Mouse (Mus musculus): Measurements from ENCODE around the gene Gm37240. TPM values are rescaled to one million over a fixed set of nuclear protein-coding genes. Genes with fewer than 3 reads are reported as not detected.

Gm37240 gene
- polyA plus RNA-seq, 1 experiment from 2014 or later, result 8.9 TPM

DNA sequence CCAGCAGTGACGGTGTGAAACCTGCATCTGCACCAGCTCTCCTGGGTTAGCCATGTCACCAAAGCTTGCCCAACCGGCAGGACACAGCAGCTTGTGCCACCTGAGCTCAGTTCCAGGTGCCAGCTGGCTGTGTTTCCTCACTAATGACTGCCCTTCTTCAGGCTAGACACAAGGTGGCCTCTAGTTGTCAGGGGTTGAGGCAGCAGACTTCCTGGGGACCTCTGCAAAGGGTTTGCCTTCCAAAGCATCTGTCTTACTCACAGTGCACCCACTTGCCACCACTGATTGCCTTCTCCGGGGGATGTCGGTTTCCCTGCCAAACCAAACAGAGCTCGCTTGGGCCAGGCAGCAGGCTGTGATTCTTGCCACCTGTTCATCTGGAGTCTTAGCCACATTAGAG, 1199.1 kb downstream of the Gm37240 start:
- no peaks in the 10 kb centered on the region for H3K9me3 ChIP-seq (replicated peaks)
- no peak overlapping the region for H3K4me2 ChIP-seq
- no peak overlapping the region for H3K9ac ChIP-seq
- no peak overlapping the region for H3K4me3 ChIP-seq (replicated peaks)
- 55% methylated on average over 5 of the region's 5 CpGs for WGBS
- H3K36me3 ChIP-seq, result no peaks in the 10 kb centered on the region
- no peaks in the 10 kb centered on the region for H3K4me1 ChIP-seq
- H3K27ac ChIP-seq, result no peak overlapping the region
- H3K27me3 ChIP-seq, result peaks cover 4% of the 10 kb centered on the region
- ATAC-seq (replicated peaks; ENCODE audit: low FRiP score), result no peak

DNA sequence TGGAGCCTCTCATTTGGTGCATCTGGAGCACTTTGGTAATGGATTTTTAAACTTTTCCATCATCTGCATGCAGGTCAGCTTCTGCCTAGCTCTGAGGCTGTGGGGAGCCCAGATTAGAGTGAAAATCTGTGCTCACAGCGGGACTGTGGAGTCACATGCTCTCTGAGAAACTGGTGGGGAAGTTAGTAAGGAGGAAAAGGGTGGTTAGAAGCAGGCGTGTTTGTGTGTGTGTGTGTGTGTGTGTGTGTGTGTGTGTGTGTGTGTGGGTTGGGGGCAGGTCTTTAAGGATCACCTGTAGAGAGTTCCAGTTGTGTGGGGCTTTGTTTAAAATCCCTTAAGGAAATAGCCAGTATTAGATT, 1199.9 kb downstream of the Gm37240 start:
- peaks cover 4% of the 10 kb centered on the region for H3K27me3 ChIP-seq
- no peak overlapping the region for H3K4me2 ChIP-seq
- H3K36me3 ChIP-seq, result no peaks in the 10 kb centered on the region
- H3K9me3 ChIP-seq (replicated peaks), result no peaks in the 10 kb centered on the region
- 59% methylated on average over 2 of the region's 2 CpGs for WGBS
- H3K4me3 ChIP-seq (replicated peaks), result no peak overlapping the region
- H3K27ac ChIP-seq, result no peak overlapping the region
- H3K4me1 ChIP-seq, result peaks cover 2% of the 10 kb centered on the region; the same call in 1 of the 2 replicates
- no peak for ATAC-seq (replicated peaks; ENCODE audit: low FRiP score)
- no peak overlapping the region for H3K9ac ChIP-seq

DNA sequence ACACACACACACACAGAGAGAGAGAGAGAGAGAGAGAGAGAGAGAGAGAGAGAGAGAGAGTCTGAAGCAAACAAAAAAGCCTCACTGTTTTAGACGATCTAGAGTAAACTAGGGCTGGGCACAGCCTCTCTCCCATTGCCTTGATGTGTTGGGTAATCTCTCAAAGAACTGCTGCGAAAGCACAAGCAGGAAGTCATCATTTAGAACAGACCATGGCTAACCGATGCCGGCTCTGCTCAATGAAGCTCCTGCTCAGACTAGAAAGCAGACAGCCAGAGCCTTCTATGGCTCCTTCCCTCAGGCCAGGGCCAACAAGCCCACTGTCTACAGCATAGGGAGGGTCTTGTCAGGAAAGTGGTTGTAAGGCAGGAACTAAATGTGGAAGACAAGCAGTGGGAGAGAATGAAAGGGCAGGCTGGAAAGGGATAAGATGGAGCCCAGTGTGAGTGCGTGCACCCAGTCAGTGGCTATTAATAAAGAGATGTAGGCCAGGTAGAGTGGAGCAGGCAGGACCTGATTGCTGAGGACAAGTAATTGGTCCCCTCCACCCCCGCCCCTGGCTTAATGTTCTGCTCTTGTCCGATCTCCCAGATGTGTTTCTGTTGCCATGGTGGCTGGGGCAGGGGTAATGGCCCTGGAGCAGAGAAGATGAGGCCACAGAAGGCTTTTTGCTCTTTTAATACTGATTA, 1200.4 kb downstream of the Gm37240 start:
- H3K4me3 ChIP-seq (replicated peaks), result no peak overlapping the region
- 74% methylated on average over 7 of the region's 7 CpGs for WGBS
- no peaks in the 10 kb centered on the region for H3K9me3 ChIP-seq (replicated peaks)
- no peak overlapping the region for H3K4me2 ChIP-seq
- peaks cover 2% of the 10 kb centered on the region for H3K27me3 ChIP-seq
- ATAC-seq (replicated peaks; ENCODE audit: low FRiP score), result no peak
- H3K9ac ChIP-seq, result no peak overlapping the region
- no peaks in the 10 kb centered on the region for H3K36me3 ChIP-seq
- H3K4me1 ChIP-seq, result peaks cover 2% of the 10 kb centered on the region; the same call in 1 of the 2 replicates
- no peak overlapping the region for H3K27ac ChIP-seq

DNA sequence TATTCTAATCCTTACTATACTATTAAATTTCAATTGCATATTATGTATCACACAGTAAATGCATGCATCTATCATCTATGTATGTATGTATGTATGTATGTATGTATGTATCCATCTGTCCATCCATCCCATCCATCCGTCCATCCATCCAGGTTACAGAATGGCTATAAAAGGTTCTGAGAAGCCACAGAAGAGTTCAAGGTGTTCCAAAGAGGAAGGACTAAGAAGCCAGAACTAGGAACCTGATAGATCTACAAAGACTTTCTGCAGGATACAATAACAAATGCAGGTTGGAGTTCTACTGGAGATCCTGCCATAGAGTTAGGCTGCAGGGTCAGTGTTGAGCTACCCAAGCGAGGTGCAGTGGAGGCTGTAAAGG, 1201.0 kb downstream of the Gm37240 start:
- Histone ChIP-seq H3K4me2 (no peak overlapping the region), H3K4me3 (replicated peaks) (no peak overlapping the region), H3K27me3 (no peaks in the 10 kb centered on the region), H3K9me3 (replicated peaks) (no peaks in the 10 kb centered on the region), H3K27ac (no peak overlapping the region), H3K4me1 (peaks cover 4% of the 10 kb centered on the region; the same call in 1 of the 2 replicates), H3K36me3 (no peaks in the 10 kb centered on the region), H3K9ac (no peak overlapping the region)
- no peak for ATAC-seq (replicated peaks; ENCODE audit: low FRiP score)
- WGBS, result 87% methylated on average over 2 of the region's 2 CpGs

DNA sequence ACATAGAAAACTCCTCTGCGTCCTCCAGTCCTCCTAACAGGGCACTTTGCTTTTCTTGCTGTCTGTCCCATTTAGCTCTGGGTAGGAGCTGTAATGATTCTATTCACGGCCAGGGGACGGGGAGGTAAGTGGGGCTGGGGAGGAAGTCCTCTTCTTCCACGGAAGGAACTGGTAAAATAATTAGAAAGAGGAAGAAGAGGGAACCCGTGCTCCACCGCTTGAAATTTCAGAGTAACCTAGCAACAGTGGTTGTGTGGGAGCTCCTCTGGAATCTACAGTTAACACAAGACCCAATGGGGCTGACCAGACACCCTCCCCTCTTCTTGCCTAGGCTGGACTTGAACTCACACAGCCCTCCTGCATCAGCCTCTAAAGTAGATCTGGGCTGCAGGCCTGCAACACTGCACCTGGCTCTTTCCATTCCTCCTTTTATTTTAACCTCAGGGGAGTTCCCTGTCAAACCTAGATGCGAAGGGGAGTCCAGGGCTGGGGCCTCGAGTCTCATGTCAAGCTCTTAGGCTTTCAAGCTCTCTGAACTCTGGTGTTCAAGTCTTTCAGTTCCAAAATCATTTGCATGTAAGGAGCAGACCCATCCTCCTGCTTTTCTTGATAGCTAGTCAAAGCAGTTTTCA, 1201.5 kb downstream of the Gm37240 start:
- Histone ChIP-seq H3K36me3 (no peaks in the 10 kb centered on the region), H3K4me2 (no peak overlapping the region), H3K27ac (no peak overlapping the region), H3K4me3 (replicated peaks) (no peak overlapping the region), H3K4me1 (peaks cover 4% of the 10 kb centered on the region; the same call in 1 of the 2 replicates), H3K27me3 (no peaks in the 10 kb centered on the region), H3K9me3 (replicated peaks) (no peaks in the 10 kb centered on the region), H3K9ac (no peak overlapping the region)
- 76% methylated on average over 8 of the region's 8 CpGs for WGBS
- no peak for ATAC-seq (replicated peaks; ENCODE audit: low FRiP score)

DNA sequence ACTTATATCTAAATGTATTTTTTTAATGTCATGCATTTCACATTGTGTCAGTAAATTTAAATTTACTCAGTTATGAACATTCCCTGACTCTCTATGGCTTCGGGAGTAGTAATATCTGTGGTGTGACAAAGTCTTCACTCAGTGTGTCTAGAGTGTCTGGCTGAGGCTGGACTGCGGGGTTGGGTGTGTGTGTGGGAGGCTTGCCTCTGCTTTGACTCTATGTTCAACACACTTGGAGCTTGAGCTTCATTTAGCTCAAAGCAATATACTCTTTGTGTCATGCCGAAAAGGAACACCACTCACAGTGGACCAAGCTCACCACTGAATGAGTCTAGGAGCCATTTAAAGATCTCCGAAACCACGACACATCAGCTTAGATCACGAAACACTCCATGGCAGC, 1203.5 kb downstream of the Gm37240 start:
- Histone ChIP-seq H3K27ac (no peak overlapping the region), H3K9me3 (replicated peaks) (no peaks in the 10 kb centered on the region), H3K4me3 (replicated peaks) (no peak overlapping the region), H3K4me1 (peaks cover 4% of the 10 kb centered on the region; the same call in 1 of the 2 replicates), H3K4me2 (no peak overlapping the region), H3K36me3 (no peaks in the 10 kb centered on the region), H3K9ac (no peak overlapping the region), H3K27me3 (no peaks in the 10 kb centered on the region)
- ATAC-seq (replicated peaks; ENCODE audit: low FRiP score), result no peak
- WGBS, result 89% methylated on average over 6 of the region's 6 CpGs

DNA sequence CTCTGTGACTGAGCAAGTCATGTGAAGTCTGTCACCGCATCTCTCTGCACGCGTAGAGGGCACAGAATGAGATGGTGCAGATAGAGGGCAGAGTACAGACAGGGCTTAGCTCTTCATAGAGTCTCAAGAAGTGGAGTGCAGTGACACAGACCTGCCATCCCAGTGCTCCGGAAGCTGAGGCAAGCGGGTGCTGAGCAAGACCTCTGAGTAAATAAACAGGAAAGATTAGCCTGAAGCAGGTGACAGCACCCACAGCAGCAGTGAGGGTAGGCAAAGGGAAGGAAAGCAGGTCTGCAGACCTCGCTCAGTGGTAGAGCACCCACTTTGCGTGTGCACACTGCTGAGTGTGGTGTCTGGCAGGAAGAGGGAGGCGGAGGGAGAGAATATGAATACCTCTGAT, 1205.6 kb downstream of the Gm37240 start:
- no peaks in the 10 kb centered on the region for H3K9me3 ChIP-seq (replicated peaks)
- peaks cover 4% of the 10 kb centered on the region; the same call in 1 of the 2 replicates for H3K4me1 ChIP-seq
- no peaks in the 10 kb centered on the region for H3K36me3 ChIP-seq
- H3K9ac ChIP-seq, result no peak overlapping the region
- H3K27me3 ChIP-seq, result no peaks in the 10 kb centered on the region
- no peak overlapping the region for H3K27ac ChIP-seq
- 76% methylated on average over 8 of the region's 8 CpGs for WGBS
- 0 out of 2 replicates have a peak, but pooled peaks have one; percentile 25 for ATAC-seq (replicated peaks; ENCODE audit: low FRiP score)
- H3K4me3 ChIP-seq (replicated peaks), result no peak overlapping the region
- H3K4me2 ChIP-seq, result no peak overlapping the region

DNA sequence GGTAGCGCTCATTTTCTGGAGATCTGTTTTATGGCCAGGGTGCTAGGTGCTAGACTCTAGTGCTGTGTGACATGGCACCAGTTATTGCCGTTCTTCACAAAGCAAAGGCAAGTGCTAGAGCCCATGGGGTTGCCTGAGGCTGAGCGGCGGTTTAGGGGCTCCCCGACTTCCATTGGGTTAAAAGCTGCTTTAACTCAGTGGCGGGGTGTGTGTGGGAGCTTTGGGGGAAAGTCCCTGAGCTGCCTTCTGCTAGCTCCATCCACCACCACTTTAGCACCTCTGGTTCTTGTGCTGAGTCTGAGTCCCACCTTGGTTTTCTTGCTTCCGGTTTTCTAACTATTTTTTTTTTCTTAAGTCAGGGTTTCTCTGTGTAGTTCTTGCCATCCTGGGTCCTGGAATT, 1207.3 kb downstream of the Gm37240 start:
- Histone ChIP-seq H3K9me3 (replicated peaks) (no peaks in the 10 kb centered on the region), H3K27me3 (no peaks in the 10 kb centered on the region), H3K4me2 (no peak overlapping the region), H3K36me3 (no peaks in the 10 kb centered on the region), H3K9ac (no peak overlapping the region), H3K4me1 (peaks cover 4% of the 10 kb centered on the region; the same call in 1 of the 2 replicates), H3K27ac (no peak overlapping the region), H3K4me3 (replicated peaks) (no peak overlapping the region)
- ATAC-seq (replicated peaks; ENCODE audit: low FRiP score), result no peak
- 91% methylated on average over 7 of the region's 7 CpGs for WGBS

DNA sequence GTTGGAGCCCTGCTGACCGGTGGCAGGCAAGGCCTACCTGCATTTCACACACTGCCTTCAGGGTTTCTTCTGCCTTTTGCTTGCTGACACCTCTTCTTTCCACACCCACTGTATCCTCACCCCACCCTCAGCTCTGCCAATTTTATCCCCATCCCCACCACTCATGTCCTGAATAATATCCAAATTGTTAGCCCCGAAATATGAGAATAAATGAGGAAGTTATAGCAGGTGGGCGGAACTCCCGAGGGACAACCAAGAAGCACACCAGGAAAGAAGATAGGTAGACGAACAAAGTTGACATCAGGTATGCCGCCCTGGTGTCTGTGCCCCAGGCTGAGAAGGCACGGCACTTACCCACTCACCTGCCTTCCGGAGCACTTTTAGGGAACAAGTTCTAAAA, 1207.8 kb downstream of the Gm37240 start:
- H3K4me2 ChIP-seq, result no peak overlapping the region
- no peaks in the 10 kb centered on the region for H3K27me3 ChIP-seq
- no peak for ATAC-seq (replicated peaks; ENCODE audit: low FRiP score)
- no peaks in the 10 kb centered on the region for H3K36me3 ChIP-seq
- no peak overlapping the region for H3K27ac ChIP-seq
- H3K9ac ChIP-seq, result no peak overlapping the region
- no peaks in the 10 kb centered on the region for H3K9me3 ChIP-seq (replicated peaks)
- 85% methylated on average over 8 of the region's 8 CpGs for WGBS
- peaks cover 4% of the 10 kb centered on the region; the same call in 1 of the 2 replicates for H3K4me1 ChIP-seq
- H3K4me3 ChIP-seq (replicated peaks), result no peak overlapping the region

DNA sequence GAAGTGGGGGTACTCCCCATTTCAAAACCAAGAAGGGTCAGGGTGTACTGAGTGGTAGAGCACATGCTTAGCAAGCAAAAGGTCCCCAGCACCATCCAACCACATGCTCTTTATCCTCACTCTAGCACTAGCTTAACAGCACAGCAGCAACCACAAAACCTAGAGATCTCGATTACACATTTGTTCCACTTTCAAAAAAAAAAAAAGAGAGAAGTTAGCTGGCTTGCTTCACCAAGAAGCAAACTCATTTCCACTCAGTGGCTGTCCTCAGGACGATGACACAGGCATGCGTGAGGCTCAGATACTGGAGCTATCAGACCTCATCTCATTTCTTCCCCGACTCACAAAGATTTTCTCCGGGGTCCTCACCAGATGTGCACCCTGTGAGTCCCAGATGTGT, 1208.4 kb downstream of the Gm37240 start:
- no peak for ATAC-seq (replicated peaks; ENCODE audit: low FRiP score)
- H3K4me1 ChIP-seq, result peaks cover 4% of the 10 kb centered on the region; the same call in 1 of the 2 replicates
- H3K36me3 ChIP-seq, result no peaks in the 10 kb centered on the region
- no peaks in the 10 kb centered on the region for H3K27me3 ChIP-seq
- H3K4me2 ChIP-seq, result no peak overlapping the region
- no peak overlapping the region for H3K27ac ChIP-seq
- no peak overlapping the region for H3K9ac ChIP-seq
- no peaks in the 10 kb centered on the region for H3K9me3 ChIP-seq (replicated peaks)
- H3K4me3 ChIP-seq (replicated peaks), result no peak overlapping the region
- WGBS, result 83% methylated on average over 5 of the region's 5 CpGs

DNA sequence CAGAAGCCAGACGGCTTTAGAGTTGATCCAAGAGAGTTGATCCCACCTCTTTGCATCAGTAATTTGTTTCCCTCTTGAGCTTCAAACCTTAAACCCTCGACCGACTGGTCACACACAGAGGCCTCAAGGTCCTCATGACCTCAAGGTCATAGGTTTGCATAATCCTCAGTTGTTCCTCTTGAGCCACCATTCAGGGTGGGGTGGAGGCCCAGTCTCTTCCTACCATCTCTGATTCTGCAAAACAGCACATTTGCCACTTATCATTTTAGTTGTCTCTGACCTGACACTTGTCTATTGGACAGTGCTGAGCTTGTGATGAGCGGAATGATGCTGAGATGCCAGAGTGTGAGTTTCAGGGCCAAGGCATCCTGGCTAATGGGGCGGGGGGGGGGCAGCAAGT, 1211.6 kb downstream of the Gm37240 start:
- Histone ChIP-seq H3K4me1 (no peaks in the 10 kb centered on the region), H3K36me3 (no peaks in the 10 kb centered on the region), H3K9me3 (replicated peaks) (no peaks in the 10 kb centered on the region), H3K27me3 (no peaks in the 10 kb centered on the region), H3K4me2 (no peak overlapping the region), H3K4me3 (replicated peaks) (no peak overlapping the region), H3K9ac (no peak overlapping the region), H3K27ac (no peak overlapping the region)
- ATAC-seq (replicated peaks; ENCODE audit: low FRiP score), result no peak
- 72% methylated on average over 5 of the region's 5 CpGs for WGBS

DNA sequence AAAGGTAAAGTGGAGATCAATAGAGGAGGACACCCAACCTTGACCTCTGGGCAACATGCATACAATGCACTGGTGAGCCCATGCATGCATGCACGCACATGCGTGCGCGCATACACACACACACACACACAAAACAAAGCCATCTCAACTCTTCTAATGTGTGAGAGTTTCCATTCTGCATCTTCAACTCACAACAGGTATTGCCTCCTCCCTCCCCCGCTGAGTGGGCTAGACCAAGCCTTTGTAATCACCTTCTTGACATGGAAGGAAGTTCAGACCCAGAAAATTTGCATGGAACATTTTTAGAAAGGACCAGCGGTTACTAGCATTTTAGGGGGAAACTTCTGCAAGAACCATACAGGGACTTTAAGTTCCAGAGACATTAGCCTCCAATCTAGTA, 1213.8 kb downstream of the Gm37240 start:
- WGBS, result 95% methylated on average over 6 of the region's 6 CpGs
- H3K27me3 ChIP-seq, result no peaks in the 10 kb centered on the region
- H3K4me2 ChIP-seq, result no peak overlapping the region
- no peak for ATAC-seq (replicated peaks; ENCODE audit: low FRiP score)
- H3K9me3 ChIP-seq (replicated peaks), result no peaks in the 10 kb centered on the region
- H3K4me1 ChIP-seq, result no peaks in the 10 kb centered on the region
- H3K27ac ChIP-seq, result no peak overlapping the region
- H3K9ac ChIP-seq, result no peak overlapping the region
- H3K4me3 ChIP-seq (replicated peaks), result no peak overlapping the region
- H3K36me3 ChIP-seq, result no peaks in the 10 kb centered on the region
